Mouse (Mus musculus): Measurements from ENCODE around the gene Slc39a11. TPM values are rescaled to one million over a fixed set of nuclear protein-coding genes. Genes with fewer than 3 reads are reported as not detected.

Slc39a11 gene
- polyA plus RNA-seq, 1 experiment from 2014 or later, result 30.0 TPM

Other genes starting within 250 kb of the Slc39a11 start
- gene Sstr2, start 30.7 kb downstream of the Slc39a11 start, polyA plus RNA-seq (2015; fragmentation: Nextera tagmentation; extraction: Ambion mirVana), result 1.0 and 1.6 TPM in 2 replicates
- 24.9 and 25.4 TPM in 2 replicates for gene Cog1, start 910 bp downstream of the Slc39a11 start, polyA plus RNA-seq (2015; fragmentation: Nextera tagmentation; extraction: Ambion mirVana)
- 45.6 and 46.0 TPM in 2 replicates for gene Fam104a, start 34.1 kb upstream of the Slc39a11 start, polyA plus RNA-seq (2015; fragmentation: Nextera tagmentation; extraction: Ambion mirVana)
- 19.2 and 21.5 TPM in 2 replicates for gene D11Wsu47e, start 34.3 kb upstream of the Slc39a11 start, polyA plus RNA-seq (2015; fragmentation: Nextera tagmentation; extraction: Ambion mirVana)
- gene Cpsf4l, start 59.9 kb upstream of the Slc39a11 start, polyA plus RNA-seq (2015; fragmentation: Nextera tagmentation; extraction: Ambion mirVana), result 0.92 and 1.3 TPM in 2 replicates
- 70.1 and 72.4 TPM in 2 replicates for gene Cdc42ep4, start 101.8 kb upstream of the Slc39a11 start, polyA plus RNA-seq (2015; fragmentation: Nextera tagmentation; extraction: Ambion mirVana)